Mouse (Mus musculus): ENCODE results near the gene Hoxc8. TPM values are rescaled to one million over a fixed set of nuclear protein-coding genes. Genes with fewer than 3 reads are reported as not detected.

The Hoxc8 gene
- total RNA-seq, 4 experiments from 2014 or later = 1.3 to 1.5 (median 1.4) TPM

DNA sequence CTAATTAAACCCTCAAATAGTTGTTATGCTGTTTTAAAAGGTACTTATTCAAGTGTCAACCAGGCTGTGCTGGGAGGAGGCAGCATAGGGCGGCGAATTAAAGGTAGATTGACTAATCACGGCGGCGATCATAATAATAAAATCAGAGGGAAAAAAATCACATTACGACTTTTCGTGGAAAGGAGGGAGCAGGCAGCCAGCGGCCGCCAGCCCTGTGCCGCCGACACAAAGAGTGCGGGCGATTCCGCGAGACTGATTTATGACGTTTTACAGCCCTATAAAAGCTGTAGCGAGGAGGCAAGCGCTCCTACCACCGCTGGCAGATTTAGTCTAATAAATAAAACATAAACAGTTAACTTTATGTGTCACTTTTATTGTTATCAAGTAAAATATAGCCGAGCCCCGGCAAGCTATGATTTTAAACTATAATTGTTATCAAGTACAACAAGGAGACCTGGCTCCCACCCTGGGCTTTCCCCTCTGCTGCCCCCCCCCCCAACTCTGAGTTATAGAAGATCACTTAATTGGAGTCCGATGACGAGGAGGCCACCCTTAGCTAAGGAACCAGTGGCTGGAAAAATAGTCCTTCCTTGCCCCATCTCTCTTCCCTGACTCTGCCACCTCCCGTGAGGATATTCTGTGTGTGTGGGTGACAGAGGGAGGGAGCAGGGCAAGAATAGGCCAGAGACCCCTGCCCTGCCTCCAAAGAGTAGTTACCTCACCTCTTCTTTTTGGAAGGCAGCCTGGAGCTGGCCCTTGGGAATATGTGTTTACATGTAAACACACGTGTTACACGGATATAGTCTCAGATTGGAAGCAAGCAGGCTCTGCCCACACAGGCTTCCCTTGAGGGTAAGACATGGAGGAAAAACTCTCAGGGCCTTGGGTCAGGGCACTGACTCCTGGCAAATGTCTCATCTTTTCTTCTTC is 42.5 kb downstream of the Hoxc8 start:
- no peak for DNase-seq (ENCODE audit: low spot score in 2 of 2)

GRCm38 (mm10) chr15:103034043-103034806 is 43.8 kb downstream of the Hoxc8 start:
- no peak for DNase-seq (ENCODE audit: low spot score in 2 of 2)

GRCm38 (mm10) chr15:103034807-103035547 is 44.6 kb downstream of the Hoxc8 start:
- DNase-seq (ENCODE audit: low spot score in 2 of 2) = no peak

DNA sequence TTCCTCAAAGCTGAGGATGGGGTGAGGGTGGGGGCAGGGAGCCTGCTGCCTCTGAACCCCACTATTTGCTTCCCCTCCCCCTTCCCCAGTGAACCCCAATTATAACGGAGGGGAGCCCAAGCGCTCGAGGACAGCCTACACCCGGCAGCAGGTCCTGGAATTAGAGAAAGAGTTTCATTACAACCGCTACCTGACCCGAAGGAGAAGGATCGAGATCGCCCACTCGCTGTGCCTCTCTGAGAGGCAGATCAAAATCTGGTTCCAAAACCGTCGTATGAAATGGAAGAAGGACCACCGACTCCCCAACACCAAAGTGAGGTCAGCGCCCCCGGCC is 45.1 kb downstream of the Hoxc8 start:
- no peak for DNase-seq (ENCODE audit: low spot score in 2 of 2)

DNA sequence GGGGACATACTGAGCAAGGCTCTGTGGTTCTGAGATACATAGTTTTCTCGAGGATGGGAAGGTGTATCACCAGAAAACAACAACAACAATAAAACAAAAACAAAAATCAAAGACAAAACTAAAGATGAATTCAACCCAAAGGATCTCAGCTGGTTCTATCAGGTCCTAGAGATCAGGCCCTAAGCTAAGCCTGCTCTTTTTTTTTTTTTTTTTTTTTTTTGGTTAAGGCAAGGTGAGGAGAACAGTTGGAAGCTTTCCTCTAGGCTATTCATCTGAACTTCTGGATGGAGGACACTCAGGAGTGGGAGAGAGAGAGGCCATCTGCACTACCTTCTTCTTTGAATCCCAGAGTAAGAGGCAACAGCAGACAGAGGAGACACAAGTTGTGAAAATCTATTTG is 47.2 kb downstream of the Hoxc8 start:
- no peak for DNase-seq (ENCODE audit: low spot score in 2 of 2)

DNA sequence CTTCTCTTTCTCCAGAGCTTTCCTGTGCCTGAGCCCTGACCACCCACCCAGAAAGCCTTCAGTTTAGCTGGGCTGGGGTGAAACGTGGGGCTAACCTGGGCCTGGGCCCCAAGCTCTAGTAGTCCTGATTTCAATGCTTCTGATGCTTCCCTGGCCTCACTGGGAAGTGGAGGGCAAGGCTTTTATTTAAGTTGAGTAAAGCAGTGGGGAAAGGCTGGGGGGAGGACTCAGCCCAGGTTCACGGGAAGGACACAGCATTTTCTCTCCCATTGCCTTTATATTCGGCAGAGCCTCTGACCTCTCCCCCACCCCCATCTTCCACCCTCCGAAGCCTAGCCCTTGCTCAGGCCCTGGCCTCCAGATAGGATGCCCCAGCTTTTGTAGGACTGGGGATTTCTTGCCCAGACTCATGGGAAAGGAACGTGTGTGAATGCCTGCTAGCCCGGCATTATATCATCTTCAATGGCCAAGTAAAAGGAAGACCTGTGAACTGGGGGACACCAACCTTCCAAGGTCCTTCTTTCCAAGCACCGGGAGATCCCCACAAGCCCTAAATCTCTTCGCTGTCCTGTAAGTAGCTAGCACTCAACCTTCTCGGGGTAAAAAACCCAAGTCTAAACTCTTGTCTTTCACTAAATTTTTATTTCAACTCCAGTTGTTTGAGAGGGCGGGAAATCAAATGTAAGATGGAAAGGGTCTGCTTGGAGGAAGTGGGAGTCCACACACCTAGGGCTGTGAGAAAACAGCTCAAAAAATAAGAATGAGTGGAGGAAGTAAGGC is 48.5 kb downstream of the Hoxc8 start:
- DNase-seq (ENCODE audit: low spot score in 2 of 2) = no peak

DNA sequence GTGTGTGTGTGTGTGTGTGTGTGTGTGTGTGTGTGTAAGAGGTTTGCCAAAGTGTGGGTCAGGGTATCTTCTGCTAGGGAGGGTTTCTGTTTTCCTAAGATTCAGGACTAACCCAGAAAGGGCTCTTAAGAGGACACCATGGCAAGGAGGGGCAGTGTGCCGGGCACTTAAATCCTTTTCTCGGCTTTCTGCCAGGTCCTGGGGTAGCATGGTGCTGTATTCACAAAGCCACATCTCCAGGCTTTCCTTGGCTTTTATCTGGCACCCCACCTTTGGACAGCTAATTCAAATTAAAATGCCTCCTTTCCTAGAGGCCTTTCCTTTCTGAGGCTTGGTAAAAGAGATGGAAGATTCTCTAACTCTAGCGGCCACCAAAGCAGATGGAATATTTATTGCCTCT is 49.2 kb downstream of the Hoxc8 start:
- DNase-seq (ENCODE audit: low spot score in 2 of 2) = no peak

DNA sequence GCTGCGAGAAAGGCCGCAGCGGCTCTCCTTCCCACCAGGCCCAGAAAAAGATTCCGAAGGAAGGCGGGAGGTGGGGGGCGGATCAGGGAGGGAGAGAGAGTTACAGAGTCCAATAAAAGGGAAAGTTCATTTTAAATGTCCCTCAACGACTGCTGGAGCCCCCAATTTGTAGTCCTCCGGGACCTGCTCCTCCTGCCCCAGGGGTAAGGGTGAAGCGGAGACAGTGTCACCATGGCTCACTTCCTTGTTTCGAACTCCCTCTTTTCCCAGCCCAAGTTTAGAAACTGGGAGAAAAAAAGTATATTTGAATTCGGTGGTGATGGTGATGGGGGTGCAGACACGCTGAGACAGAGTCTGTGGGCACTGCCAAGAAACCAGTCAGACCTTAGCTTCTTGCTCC is 50.2 kb downstream of the Hoxc8 start:
- DNase-seq (ENCODE audit: low spot score in 2 of 2) = no peak

DNA sequence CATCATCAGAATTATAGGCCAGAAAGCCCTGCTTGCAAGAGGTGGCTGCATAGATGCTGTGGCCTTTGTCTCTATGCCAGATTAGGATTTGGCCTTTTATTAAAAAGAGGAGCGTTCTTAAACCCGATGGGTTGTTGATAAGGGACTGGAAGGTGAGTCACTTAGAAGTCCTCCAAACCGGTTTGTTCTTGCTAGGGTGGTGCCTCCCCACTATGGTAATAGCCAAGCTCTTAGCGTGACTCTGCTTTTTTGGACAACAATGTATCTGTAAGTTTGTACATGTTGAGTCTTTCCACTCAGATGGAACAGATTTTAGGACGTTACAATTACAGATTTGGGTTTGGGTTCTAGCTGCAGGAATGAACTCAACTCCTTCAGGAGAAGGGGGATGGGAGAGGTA is 51.2 kb downstream of the Hoxc8 start:
- DNase-seq (ENCODE audit: low spot score in 2 of 2) = no peak

DNA sequence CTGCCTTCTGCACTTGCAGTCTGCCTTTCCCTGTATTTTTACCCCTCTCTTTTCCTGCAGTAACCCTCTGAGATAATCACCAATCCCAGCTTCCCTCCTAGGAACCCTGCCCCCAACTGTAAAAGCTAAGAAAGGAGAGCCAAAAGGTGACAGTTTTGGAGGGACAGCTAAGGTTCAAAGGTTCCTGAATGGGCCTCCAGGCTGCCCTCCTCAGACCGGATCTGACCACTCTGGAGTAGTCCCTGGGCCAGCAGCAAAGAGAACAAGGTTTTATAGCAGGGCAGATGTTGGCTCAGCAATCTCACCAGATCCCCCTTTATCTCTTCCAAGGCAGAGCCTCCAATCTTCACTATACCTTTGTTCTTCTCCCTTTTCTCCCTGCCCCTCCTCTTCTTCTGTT is 51.8 kb downstream of the Hoxc8 start:
- no peak for DNase-seq (ENCODE audit: low spot score in 2 of 2)

Small RNA genes lying within 50 kb of the gene (microRNA-seq; reads per million reads assigned to microRNA genes)
- 5,419 reads per million, percentile 89 among the genes with 10 or more reads in this experiment for gene Mir196a-2
- 1,255 reads per million, percentile 81 among the genes with 10 or more reads in this experiment for gene Mir615

Other genes starting within 250 kb of the Hoxc8 start
- gene Hoxc13, start 69.5 kb upstream of the Hoxc8 start, total RNA-seq (2022) = not detected
- gene Hoxc12, start 53.9 kb upstream of the Hoxc8 start, total RNA-seq (2022) = not detected
- 1 to 10 TPM; 6.0 to 8.8 (median 7.6) TPM for gene Hoxc11, start 36.2 kb upstream of the Hoxc8 start, total RNA-seq (2022)
- 100 to 1,000 TPM in 1 of 4 experiments, 10 to 100 TPM in 3; 77.4 to 106 (median 88.9) TPM for gene Hoxc10, start 23.8 kb upstream of the Hoxc8 start, total RNA-seq (2022)
- 1 to 10 TPM; 1.6 to 3.4 (median 2.4) TPM for gene Hoxc5, start 23.2 kb upstream of the Hoxc8 start, total RNA-seq (2022)
- gene Hoxc9, start 14.2 kb upstream of the Hoxc8 start, total RNA-seq (2022) = 1 to 10 TPM; 5.3 to 7.4 (median 6.0) TPM
- 1 to 10 TPM; 4.5 to 6.3 (median 5.2) TPM for gene Hoxc6, start 7.7 kb downstream of the Hoxc8 start, total RNA-seq (2022)
- 1 to 10 TPM; 4.6 to 5.6 (median 4.7) TPM for gene Hoxc4, start 28.3 kb downstream of the Hoxc8 start, total RNA-seq (2022)
- 10 to 100 TPM in 3 of 4 experiments, 1 to 10 TPM in 1; 10.0 to 19.3 (median 12.3) TPM for gene Smug1, start 176.5 kb downstream of the Hoxc8 start, total RNA-seq (2022)
- 10 to 100 TPM; 25.0 to 34.2 (median 28.9) TPM for gene Cbx5, start 249.2 kb downstream of the Hoxc8 start, total RNA-seq (2022)
- gene Hnrnpa1, start 249.8 kb downstream of the Hoxc8 start, total RNA-seq (2022) = 100 to 1,000 TPM in 1 of 4 experiments, 10 to 100 TPM in 3; 82.7 to 111 (median 89.3) TPM